Mouse (Mus musculus): ENCODE results near the gene Bcat2.

Gene Bcat2

GRCm38 (mm10) chr7:45570103-45570741 is at the start of gene Bcat2:
Gene Bcat2 (plus strand): TSS chr7:45570153.
- peak; percentile 86 for DNase-seq (ENCODE audit: low read depth, low spot score)

- no peak for DNase-seq (ENCODE audit: low read depth, low spot score)
Measured at GRCm38 (mm10) chr7:45520605-45521004, 49.3 kb upstream of the Bcat2 start.

- DNase-seq (ENCODE audit: low read depth, low spot score) = peak; percentile 96
Measured at GRCm38 (mm10) chr7:45521728-45522184, 48.2 kb upstream of the Bcat2 start.

DNA sequence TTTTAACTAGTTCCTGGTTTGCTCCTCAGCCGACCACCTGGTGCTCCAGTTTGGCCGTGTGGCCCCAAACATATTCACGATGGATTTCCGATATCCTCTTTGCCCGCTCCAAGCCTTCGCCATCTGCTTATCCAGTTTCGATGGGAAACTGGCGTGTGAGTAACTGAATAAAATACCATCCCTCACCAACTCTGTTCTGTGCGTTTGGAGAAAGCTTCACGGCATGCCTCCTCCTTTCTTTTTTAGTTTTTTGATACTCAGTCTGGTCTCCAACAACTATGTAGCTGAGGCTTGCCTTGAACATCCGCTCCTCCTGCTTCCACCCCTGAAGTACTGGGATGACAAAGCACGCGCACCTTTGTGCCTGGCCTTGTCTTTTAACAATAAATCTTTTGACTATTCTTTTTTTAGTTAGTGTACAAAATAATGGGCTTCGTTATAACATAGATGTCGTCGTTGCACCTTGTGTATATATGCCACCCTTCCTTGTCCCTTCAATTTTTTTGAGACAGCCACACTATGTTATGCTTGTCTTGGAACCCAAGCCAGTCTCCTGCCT is 47.7 kb upstream of the Bcat2 start:
- DNase-seq (ENCODE audit: low read depth, low spot score) = peak; percentile 48

GRCm38 (mm10) chr7:45522957-45523676 is 46.8 kb upstream of the Bcat2 start:
- DNase-seq (ENCODE audit: low read depth, low spot score) = peak; percentile 51

DNA sequence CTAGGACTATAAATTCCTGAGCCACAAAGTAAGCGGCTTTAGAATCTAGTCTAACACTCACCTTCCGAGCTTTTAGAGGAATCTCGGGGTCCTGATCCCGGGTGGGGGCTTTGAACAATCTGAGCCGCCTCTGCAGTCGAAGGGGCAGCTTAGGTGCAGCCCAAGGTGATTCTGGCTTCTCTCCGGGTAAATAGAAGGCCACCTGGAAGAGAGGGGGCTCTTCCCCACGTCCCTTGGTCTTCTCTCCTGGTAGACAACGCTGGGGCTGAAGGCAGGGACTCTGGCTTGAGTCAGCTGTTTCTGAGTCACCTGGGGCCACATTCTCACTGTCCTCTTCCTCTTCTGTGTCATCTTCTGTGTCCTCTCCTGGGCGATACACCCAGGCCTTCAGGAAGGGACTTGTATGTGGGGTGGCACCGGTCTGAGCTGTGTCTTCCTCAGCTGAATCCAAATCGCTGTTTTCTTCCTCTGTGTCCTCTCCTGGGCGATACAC is 46.2 kb upstream of the Bcat2 start:
- DNase-seq (ENCODE audit: low read depth, low spot score) = peak; percentile 43

GRCm38 (mm10) chr7:45524841-45525621 is 44.9 kb upstream of the Bcat2 start:
- peak; percentile 54 for DNase-seq (ENCODE audit: low read depth, low spot score)

DNA sequence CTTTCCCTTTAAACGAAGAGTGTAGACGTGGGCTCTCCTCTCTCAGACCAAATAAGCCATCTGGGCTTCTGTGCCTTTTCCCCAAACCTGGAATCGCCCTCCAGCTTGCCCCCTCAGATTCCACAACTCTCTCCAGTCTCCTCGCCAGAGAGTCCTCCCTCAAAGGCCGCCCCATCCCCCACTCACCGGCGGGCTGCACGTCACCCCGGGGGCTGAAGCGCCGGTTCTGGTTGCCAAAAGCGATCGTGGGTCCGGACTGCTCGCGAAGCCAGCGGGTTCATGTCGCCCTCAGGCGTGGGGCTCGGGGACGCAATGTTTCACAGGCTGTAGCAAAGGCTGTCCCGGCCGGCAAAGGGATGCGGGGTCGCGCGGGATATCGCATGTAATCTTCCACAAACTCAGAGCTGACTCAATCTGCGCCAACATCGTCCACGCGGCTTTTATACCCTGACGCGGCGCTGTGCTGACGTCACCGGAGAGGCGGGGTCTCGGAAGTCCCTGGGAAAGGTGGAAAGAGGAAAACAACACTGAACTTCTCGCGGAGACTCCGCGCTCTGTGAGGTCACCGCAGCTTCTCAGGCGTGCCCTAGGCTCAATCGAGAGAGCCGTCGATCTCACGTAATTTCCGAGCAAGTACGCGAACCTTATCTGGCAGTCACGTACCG is 44.0 kb upstream of the Bcat2 start, which contains the start of the genes Ppp1r15a and Plekha4:
Gene Ppp1r15a, minus strand, starts transcription at position 460 of the 665 bp plus-strand sequence.
Gene Plekha4, plus strand, starts transcription at position 522 of the 665 bp plus-strand sequence.
- DNase-seq (ENCODE audit: low read depth, low spot score) = peak; percentile 98

DNA sequence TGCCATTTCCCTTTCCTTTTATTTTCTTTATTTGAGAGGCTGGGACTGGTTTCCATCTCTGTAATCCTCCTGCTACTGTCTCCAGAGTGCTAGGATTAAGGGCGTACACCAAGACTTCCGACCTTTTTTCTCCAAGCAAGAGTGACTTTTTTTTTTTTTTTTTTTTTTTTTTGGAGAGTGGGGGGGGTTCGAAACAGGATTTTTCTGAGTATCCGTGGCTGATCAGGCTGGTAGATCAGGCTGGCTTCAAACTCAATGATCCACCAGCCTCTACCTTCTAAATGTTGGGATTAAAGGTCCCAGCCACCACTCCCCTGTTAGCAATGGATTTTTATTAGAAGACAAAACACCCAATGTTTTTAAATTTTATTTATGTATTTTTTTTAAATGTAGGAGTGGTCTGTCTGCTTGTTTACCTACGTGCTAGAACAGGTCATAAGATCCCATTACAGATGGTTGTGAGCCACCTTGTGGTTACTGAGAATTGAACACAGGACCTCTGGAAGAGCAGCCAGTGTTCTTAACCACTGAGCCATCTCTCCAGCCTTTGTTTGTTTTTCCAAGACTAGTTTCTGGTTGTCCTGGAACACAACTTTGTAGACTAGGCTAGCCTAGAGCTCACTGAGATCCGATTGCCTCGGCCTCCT is 43.4 kb upstream of the Bcat2 start:
- DNase-seq (ENCODE audit: low read depth, low spot score) = peak; percentile 72

- peak; percentile 39 for DNase-seq (ENCODE audit: low read depth, low spot score)
Measured at GRCm38 (mm10) chr7:45527169-45527568, 42.8 kb upstream of the Bcat2 start.

GRCm38 (mm10) chr7:45529461-45529860 is 40.5 kb upstream of the Bcat2 start:
- peak; percentile 19 for DNase-seq (ENCODE audit: low read depth, low spot score)

- DNase-seq (ENCODE audit: low read depth, low spot score) = no peak
Measured at GRCm38 (mm10) chr7:45530643-45531042, 39.3 kb upstream of the Bcat2 start.

- no peak for DNase-seq (ENCODE audit: low read depth, low spot score)
Measured at GRCm38 (mm10) chr7:45535676-45536075, 34.3 kb upstream of the Bcat2 start.

DNA sequence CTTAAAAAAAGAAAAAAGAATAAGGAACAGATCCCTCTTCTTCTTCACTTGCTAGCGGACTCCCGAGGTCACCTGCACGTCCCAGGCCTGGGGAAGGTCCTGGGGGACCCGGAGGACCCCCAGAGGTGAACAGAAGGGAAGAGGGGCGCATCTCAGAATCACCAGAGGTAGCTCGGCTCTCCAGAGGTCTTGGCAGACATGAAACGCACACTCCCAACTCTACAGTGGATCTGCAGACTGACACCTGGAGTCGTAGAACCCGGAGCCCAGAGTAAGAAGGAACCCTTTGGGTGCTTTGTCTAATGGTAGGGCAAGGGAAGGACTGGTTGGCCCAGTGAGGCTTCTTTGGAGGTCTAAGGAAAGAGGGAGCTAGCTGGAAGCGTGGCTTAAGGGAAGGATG is 32.4 kb upstream of the Bcat2 start:
- DNase-seq (ENCODE audit: low read depth, low spot score) = no peak

DNA sequence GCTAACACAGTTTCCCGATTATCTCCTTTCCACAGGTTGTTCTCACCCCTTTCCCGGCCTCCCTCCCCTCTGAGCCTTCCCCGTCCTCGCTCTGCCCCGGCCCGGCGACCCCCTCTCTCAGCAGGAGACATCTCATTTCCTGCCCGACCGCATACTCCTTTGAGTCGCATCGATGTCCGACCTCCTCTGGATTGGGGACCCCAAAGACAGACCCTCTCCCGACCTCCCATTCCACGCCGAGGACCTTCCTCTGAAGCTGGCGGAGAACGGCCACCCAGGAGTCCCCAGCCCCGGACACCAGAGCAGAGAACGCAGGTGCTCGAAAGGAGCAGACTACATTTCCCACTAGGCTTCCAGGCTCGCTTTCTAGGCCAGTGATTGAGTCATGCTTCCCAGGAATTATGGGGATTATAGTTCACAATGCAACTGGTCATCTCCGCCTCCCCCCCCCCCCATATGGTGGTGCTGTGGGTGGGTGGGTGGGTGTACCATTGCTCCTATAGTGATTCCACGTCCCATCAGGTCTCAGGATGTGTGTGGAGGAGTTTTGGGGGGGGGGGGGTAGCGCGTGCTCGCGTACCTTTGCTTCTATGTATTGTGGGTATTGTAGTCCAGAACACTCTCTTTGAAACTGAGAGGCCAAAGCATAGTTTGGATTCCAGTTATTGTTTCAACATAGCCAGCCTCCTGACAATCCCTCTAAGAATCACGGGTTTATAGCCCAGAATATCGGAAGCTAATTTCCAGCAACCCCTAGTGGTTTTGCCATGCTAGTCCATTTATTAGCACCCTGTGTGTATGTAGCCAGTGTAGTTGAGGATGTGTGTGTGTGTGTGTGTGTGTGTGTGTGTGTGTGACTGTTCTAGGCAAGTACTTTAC is 31.6 kb upstream of the Bcat2 start:
- DNase-seq (ENCODE audit: low read depth, low spot score) = no peak

- DNase-seq (ENCODE audit: low read depth, low spot score) = no peak
Measured at GRCm38 (mm10) chr7:45539095-45539494, 30.9 kb upstream of the Bcat2 start.

DNA sequence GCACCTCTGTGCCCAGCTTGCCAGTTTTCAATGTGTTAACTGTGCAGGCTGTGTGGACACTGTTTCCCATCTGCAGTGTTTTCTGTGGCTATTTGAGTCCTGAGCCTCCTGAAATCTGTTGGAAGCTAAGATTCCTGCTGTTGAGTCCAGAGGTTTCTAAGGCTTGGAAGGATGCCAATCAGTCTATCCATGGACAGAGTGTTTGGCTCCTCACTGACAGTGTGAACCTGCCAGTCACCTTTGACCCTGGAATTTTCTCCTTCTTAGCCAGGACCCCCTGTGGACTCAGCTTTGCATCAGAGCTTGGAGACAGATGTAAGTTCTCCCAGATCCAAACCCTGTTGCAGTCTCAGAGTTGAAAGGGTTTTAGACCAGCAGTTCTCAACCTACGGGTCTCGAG is 29.7 kb upstream of the Bcat2 start:
- no peak for DNase-seq (ENCODE audit: low read depth, low spot score)

DNA sequence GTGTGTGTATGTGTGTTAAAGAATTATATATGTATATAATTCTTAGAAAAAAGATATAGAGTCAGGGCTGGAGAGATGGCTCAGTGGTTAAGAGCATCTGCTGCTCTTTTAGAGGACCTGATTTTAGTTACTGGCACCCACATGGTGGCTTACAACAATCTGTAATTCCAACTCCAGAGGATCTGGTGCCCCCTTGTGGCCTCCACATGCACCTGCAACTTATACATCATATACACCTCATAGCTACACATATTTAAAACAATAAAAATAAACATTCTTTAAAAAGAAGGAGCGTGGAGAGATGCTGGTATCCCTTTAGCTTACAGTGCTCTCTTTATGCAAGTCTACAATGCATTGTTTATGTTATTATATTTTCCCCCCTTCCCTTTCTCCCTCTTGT is 25.4 kb upstream of the Bcat2 start:
- peak; percentile 34 for DNase-seq (ENCODE audit: low read depth, low spot score)

- DNase-seq (ENCODE audit: low read depth, low spot score) = no peak
Measured at GRCm38 (mm10) chr7:45549641-45550436, 20.1 kb upstream of the Bcat2 start.
